Mouse (Mus musculus) E14TG2a.4 (cell line): ENCODE measurements around the gene Cir1.

ENCODE experiments used
- CTCF ChIP-seq: conservative IDR thresholded peaks from 2 replicates; pipeline ENCODE4 v1.5.1; 2014; ENCODE audit warnings: low read length
- NANOG ChIP-seq: IDR thresholded peaks from 2 replicates; pipeline ENCODE4 v1.6.1; 2014; ENCODE audit warnings: borderline replicate concordance, low read length, mixed read lengths
- POU5F1 ChIP-seq: IDR thresholded peaks from 2 replicates; pipeline ENCODE4 v1.6.1; 2014; ENCODE audit warnings: low read length, borderline replicate concordance

GRCm38 (mm10) chr2:73301979-73302378 lies 10.5 kb downstream of the Cir1 start:
- TF ChIP-seq CTCF (no peak), NANOG (no peak), POU5F1 (no peak)
